Mouse (Mus musculus): Measurements from ENCODE around the gene Katnal1.

The Katnal1 gene

DNA sequence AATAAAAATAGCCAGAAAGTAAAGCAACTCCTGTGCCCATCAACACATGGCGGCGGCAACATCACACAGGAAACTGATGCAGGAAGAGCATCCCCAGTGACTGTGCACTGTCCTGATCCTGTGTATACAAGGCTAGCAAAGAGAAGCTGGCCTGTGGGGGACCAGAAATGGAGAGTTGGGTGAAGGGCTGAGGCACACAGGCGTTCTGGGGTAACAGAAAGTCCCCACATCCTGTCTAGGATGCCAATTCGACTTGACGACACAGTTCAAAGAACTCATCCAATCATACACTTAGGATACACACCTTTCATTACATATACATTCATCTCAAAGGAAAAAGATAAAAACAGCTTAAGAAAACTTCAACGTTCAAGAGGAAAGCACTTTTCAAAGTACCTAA is 41.1 kb downstream of the Katnal1 start:
- intact Hi-C loops (cut with DNase I): no loop called here

DNA sequence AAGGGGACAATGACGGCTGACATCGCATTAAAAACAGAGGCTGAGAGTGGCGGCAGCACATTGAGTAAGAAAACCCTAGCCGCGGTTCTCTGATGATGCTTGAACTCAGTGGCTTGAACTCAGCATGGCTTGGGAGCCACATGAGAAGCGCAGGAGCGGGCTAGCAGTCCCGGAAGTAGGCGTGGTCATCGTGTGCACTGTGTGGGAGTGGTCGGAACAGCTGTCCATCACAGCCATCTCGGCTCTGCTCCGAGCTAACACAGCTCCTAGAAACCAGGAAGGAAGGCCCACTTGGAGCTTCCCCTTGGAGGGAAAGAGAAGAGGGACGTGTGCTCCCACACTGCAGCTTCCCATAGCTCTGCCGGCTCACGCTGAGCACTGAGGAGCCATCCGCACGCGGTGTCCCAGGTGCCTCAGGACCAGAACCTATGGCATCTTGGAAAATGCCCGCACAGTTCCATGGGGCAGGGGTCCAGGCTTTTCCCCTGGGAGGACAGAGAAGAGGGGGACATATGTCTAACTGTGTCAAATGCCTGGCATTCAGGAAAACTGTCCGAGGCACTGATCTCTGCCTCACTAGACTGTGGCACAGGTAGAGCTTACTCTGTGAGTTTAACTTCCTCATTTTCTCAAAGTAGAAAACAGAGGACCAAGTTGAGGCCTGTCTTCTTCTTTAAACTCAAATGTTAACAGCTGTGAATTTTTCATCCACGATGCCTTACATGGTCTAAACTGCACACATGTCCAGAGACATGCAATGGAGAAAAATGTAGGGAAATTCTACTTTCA is 43.1 kb downstream of the Katnal1 start:
- intact Hi-C loops (cut with DNase I): no loop called here

DNA sequence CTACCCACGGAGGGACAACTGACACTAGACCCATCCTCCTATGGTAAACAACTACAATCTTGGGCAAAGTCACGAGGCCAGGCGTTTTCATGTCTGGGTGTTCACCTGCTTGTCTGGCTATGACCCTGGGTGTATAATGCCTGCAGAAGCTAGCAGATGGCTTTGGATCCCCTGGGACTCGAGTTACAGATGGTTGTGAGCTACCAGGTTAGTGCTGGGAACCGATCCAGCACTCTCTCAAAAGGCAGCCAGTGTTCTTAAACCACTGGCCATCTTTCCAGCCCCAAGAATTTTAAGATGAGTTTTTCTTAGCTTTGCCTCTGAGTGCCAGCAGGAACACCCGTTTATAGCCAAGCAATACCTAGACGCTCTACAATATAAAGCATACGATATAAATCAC is 45.4 kb downstream of the Katnal1 start:
- intact Hi-C loops (cut with DNase I): no loop called here

DNA sequence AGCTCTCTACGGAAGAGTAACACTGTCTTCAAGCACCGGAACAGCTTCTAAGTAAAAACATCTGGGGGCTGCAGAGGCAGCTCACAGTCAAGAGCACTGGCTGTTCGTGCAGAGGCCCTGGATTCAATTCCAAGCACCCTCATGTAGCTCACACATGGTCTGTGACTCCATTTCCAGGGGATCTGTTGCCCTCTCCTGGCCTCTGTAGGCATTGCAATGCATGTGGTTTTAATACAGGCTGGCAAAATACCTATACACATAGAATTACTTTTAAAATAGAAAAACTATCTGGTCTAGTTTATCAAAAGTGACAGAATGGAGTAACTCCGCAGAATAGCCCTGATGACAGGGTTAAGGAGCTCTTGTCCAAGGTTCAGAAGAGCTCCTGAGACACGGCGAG is 49.9 kb downstream of the Katnal1 start:
- intact Hi-C loops (cut with DNase I): no loop called here

DNA sequence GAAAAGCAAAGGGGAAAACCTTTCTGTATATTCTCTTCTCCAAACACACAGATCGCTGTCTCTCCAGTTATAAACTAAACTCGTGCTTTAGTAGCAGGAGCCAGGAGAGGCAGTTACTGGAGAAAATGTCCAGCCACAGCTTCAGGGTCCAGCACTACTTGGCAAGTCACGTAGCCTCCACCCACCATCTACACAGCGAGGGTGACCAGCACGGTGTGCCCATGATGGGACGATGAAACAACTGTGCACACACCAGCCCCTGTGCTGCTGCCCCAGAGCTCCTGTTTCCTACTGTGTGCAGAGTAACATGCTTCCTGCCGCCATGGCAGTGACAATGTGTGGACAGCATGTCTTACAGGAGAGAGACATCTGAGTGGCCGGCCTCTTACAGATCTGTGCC is 56.0 kb downstream of the Katnal1 start:
- intact Hi-C loops (cut with DNase I): no loop called here

DNA sequence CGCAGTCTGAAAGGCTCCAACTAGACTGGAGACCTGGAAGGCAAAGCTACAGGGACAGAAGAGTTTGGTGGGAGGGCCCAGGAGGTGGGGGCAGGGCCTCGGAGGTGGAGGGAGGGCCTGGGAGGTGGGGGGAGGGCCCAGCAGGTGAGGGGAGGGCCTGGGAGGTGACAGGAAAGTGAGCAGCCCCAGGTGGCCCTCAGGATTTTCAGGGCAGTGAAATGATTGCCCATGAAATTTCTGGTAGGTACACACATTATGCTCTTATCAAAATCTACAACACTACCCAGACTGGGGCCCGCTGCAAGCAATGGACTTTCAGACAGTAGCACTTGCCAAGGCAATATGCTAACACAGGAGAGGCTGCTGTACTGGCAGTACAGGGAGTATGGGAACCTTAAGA is 59.5 kb downstream of the Katnal1 start:
- intact Hi-C loops (cut with DNase I): no loop called here

DNA sequence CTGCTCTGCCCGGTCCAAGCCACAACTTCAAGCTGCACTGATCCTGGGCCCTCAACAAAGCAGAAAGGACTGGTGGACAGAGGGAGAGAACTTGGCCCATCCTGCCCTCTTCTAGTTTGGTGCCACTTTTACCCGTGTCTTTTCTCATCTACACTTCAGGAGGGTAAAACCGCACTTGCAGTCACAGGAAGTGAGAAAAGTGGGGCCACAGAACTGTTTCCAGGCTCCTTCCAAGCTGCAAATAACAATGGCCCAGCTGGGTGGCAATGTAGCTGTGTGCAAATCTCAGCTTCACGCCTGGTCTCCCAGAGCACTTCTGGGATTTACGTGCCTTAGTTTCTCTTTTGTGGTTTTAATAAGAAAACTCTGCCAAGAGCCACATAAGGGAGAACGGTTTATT is 61.4 kb downstream of the Katnal1 start:
- intact Hi-C loops (cut with DNase I): no loop called here

DNA sequence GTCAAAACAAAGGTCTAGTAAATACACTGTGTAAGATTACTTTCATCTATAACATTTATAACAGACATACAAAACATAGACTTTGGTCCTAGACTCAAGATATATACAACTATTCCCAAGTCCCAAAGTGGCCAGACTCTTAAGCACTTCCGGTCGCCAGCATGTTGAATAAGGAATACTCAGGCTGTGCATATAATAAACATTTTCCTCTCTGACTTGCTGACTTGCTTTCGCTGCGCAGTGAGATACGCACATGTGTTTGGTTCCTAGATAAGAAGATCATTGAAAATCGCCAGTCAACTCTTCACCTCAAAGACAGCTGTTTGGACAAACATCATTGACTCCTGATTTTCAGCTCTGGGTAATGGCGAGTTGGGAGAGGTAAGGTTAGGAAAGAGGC is 61.9 kb downstream of the Katnal1 start:
- intact Hi-C loops (cut with DNase I): no loop called here

DNA sequence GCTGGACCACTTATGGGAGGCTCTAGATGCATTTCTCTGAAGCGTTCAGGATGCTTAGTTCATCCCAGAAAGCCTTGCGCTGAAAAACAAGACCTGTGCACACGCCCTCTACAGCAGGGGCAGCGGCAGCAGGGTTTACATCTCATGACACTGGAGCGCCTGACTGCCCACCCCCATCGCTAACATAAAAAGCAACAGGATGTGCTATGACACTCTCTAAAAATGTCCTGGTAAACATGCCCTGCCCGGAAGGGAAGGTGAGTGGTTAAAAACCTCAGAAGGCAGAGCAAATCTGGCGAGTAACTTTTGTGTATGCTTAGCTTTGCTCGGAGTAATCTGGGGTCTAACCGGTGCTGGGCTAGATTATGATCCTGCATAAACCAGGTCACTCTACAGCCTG is 62.5 kb downstream of the Katnal1 start:
- intact Hi-C loops (cut with DNase I): no loop called here

DNA sequence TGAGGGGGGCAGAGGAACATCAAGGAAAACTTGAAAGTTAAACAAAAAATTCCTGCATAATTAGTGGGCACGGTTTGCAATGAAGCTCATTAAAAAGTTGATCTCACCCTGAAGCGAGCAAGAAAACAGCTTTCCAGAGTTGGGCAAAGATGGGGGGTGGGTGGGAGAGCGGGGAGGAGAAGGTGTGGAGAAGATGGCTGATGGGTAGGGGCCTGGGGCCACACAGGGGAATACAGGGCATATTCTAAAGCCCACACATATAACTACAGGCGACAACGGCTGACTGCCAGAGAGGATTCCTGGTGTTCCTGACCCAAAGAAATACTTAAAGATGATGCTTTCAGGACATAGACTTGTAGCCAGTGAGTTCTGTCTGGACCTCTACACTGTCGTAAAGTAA is 65.7 kb downstream of the Katnal1 start:
- intact Hi-C loops (cut with DNase I): no loop called here

DNA sequence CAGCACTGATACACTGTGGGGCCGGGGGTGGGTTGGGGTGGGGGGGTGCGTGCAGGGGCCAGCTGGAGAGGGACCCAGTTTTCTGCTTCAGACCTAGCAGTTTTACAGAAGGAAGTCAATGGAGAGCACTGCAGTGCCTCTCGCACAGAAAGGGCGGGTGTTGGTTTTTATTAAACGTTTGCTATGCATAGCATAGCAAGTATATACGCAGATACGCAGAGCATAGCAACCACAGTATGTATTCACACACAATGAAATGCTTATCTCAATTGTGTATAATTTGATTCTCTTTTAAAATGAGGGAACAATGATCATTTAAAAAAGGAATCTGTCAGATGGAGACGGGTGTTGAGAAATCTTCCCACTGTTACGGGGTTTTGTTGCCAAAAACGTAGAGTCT is 66.3 kb downstream of the Katnal1 start:
- intact Hi-C loops (cut with DNase I): no loop called here

DNA sequence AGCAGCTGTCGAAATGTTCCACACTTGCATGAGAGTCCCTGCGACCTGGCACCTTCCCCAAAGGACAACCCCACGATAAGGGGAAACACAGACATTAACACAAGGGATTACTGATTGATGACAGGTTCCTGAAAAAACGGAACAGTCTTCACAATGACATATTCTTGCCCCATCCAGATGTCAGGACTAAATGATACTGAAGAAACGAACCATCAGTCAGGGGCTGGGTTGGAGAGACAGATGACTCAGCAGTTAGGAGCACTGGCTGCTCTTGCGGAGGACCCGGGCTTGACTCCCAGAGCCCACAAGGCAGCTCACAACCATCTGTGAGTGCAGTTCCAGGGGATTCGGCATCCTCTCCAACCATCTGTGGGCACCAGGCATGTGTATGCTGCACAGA is 67.0 kb downstream of the Katnal1 start:
- intact Hi-C loops (cut with DNase I): no loop called here

DNA sequence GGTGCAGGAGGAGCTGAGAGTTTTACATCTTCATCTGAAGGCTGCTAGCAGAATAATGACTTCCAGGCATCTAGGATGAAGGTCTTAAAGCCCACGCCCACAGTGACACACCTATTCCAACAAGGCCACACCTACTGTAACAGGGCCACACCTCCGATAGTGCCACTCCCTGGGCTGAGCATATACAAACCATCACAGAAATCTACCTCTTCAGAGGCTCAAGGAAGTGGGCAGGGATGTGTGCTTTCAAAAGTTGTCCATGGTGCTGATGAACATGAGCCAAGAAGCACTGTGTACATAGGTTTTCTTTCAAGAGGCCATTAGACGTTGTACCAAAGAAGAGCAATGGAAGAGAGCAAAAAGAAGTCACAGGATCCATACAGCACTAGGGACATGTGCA is 71.6 kb downstream of the Katnal1 start:
- intact Hi-C loops (cut with DNase I): no loop called here

DNA sequence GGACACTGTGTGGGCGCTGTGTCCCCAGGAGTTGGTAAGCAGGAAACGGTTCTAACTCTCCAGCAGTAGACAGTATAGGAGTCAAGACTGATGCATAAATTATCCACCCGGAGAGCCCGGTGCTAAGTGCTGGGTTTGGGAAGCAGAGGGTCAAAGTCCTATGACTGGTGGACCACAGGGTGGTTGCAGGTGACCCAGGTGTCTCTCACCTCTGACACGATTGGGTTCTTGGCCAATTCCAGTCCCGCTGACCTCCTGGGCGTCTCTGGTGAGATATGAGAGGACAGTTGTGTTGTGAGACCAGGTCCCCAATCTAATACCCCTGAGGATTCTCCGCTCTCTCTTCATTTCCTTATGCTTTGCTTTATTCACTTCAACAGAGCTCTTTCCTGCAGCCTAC is 74.1 kb downstream of the Katnal1 start:
- intact Hi-C loops (cut with DNase I): no loop called here

DNA sequence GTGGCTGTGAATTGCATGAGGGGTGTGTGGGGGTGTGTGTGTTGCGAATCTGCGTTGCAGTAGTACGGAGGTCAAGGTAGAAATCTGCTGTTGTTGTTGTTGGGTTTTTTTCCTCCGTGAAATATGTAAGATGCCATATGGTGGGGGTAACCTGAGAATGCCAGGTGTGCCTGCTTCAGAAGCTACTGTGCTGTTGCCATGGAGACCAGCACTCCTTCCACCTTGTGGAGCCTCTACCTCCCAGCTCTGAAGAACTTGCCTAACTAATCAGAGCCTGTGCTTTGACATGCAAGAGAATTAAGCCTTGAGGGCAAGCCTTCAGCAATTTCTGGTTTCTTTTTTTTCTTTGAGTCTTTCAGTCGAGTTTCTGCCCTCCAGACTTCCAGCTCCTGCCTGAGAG is 75.0 kb downstream of the Katnal1 start:
- intact Hi-C loops (cut with DNase I): no loop called here

DNA sequence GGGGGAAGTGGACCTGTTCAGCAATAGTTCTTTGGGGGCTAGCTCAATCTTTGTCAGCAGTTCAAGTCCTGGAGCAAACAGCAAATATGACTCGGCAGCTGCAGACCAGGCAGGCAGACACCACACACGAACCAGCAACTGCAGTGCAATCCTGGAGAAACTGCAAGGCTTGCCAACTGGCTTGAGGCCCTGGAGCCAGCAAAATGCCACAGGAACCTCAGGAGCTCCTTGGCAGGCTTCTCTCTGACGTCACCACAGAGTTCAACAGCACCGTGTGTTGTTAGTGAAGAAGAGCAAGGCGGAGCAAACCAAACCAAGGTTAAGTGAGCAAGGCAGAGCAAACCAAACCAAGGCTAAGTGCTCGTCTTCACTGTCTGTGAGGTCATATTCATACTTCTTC is 79.6 kb downstream of the Katnal1 start:
- intact Hi-C loops (cut with DNase I): no loop called here

DNA sequence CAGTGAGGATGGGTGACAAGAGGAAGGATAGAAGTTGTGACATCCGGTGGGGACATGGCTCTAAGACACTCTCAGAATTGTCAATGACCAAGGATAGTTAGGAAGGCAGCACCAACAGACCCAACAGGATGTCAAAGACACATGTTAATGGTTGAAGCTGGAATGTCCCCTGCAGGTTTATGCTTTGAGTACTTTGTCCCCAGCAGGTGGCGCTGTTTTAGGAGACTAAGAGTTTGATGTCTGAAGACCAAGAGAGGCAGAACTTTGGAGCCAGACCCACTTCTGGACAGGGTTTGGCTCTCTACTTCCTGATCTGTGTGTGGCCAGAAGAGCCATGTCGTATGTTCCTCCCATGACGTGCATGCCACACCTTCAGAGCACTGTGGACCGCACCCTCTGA is 82.1 kb downstream of the Katnal1 start:
- intact Hi-C loops (cut with DNase I): no loop called here

DNA sequence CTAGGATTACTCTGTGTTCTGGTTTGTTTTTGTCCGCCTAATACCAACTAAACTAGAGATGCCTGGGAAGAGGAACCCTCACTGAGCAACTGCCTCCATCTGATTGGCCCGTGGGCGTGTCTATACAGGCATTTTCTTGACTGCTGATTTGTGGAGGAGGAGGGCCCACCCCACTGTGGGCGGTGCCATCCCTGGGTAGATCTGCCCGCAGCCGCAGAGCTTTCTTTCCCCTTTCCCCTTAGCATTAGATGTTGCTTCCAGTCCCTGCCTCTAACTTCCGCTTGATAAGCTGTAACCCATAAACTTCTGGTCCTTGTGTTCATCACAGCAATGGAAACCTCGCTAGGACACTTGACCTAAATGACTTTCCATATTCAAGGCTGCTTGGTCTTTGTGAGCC is 92.1 kb downstream of the Katnal1 start:
- intact Hi-C loops (cut with DNase I): no loop called here

DNA sequence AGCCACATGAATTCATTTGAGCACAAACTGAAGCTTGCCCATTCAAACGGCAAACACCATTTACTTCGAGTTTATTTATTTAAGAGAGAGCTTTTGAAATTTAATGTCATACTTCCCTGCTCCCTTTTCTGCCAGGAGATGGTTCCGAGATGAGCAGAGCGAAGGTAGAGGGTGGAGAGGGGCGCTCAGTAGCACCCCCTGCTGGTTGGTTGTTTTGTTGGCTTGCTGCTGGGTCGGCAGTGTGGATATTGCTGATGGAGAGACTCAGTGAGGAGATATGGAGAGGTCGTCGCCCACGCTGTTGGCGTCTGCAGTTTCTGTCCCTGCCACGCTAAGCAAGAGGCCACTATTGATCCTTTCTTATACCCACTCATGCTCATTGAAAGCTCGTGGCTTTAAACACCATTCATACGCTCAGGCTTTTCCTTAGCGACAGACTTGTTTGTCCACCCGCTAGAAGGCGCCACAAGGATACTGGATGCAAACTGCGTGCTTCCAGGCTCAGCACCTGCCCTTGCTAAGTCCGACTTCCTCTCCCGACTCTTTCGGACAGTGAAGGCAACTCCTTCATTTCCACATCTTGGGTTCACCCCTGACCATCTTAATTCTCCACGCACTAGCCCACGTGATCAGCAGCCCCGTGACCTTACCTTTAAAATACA is 97.4 kb downstream of the Katnal1 start:
- intact Hi-C loops (cut with DNase I): loop anchor here (2.0 kb wide), 1 partner anchor 19 kb away; no protein-coding TSS in a partner anchor

DNA sequence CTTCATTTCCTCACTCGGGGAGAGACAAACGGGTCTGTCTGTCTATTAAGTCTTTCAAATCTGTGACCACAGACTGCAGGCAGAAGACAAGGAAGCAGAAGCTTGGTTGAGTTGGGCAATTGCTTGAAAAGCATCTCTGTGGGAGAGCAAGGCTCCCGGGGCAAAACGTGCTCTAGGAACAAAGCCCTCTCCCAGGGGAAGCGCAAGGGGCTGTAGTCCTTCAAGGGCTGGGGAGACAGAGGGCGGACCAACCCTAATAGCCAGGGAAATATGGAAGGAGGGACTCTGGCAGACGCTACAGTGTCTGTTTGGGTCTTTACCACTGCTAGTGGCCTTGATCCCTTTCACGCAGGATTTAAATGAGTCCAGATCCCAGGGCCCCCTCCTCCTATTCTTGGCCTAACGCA is 98.0 kb downstream of the Katnal1 start:
- intact Hi-C loops (cut with DNase I): loop anchor here (2.0 kb wide), 1 partner anchor 18 kb away; no protein-coding TSS in a partner anchor

DNA sequence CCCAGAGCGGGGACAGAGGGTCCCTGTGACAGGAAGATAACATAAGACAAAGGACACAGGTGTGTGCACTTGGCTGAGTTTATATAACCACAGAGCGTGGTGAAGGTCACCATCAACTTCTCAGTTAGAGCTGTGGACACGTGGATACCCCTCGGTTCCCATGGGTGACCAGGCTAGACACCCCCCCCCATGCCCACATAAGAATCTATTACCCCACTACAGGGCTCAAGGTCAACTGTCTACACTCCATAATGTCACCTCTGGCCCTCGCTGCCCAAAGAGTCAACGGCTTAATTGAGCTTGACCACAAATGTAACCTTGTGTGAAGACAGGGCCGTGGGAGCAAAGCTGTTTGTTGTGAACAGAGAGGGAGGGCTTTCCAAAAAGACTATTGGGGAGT is 103.4 kb downstream of the Katnal1 start:
- intact Hi-C loops (cut with DNase I): no loop called here

DNA sequence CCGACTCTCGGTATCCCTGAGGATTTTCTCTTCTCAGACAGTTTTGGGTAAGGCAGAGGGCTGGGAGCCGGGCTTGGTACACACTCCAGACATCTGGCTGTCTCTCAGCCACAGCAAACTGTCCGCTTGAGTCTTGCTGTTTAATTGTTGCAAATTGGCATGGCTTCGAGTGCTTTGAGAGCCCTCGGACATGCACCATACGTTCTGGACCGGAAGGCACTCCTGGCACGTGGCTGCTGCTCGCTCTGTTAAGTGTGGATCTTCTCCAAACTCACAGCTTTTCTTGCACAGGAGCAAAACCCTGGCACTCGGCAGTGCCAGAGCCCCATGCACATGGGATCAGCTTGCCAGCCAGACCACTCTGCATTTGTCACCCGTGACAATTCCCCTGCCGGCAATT is 106.3 kb downstream of the Katnal1 start:
- intact Hi-C loops (cut with DNase I): no loop called here

Data from adrenal gland (tissue).